Mouse (Mus musculus) stomach, postnatal 0 days (tissue): ENCODE measurements around the gene Gramd1a.

Experiments used
- CTCF ChIP-seq: IDR thresholded peaks from 2 replicates; pipeline ENCODE4 v1.5.1; 2016; ENCODE audit warnings: antibody characterized with exemption, low read depth, mild to moderate bottlenecking, moderate library complexity
- EP300 ChIP-seq: optimal IDR thresholded peaks from 2 replicates; pipeline ENCODE3; 2016; ENCODE audit warnings: antibody characterized with exemption

DNA sequence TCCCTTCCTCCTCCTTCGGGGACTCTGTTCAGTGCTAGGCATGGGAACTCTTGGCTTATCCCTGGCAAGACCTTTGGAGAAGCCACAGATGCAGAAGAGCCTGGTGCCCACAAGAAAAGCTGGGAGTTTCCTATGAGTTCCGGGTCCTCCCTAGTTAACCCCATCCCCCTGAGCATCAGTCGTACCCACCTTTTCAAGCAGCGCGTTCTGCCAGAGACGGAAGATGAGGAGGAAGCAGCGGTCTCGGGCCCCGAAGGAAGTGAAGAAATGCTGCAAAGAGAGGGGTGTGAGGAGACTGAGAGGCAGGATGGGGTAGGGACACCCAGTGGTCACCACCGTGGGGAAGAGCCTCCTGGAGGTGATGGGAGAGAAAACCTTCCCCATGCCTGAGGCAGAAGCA lies 14.8 kb downstream of the Gramd1a start:
- no peak for TF ChIP-seq CTCF
- TF ChIP-seq EP300: no peak
